Mouse (Mus musculus): Measurements from ENCODE around the gene Hist1h2bb. TPM values are rescaled to one million over a fixed set of nuclear protein-coding genes. Genes with fewer than 3 reads are reported as not detected.

Gene Hist1h2bb
- polyA plus RNA-seq, 1 experiment, result 11.5 TPM

GRCm38 (mm10) chr13:23744421-23745380 lies 1.8 kb upstream of the Hist1h2bb start:
- Histone ChIP-seq H3K4me3 (ENCODE audit: low read depth, low read length) (peak overlapping the region; percentile 71), H3K4me1 (ENCODE audit: control insufficient read depth, insufficient read depth, low read length) (peaks cover 2% of the 10 kb centered on the region), H3K27me3 (ENCODE audit: control insufficient read depth, insufficient read depth, low read length, poor library complexity, severe bottlenecking) (no peaks in the 10 kb centered on the region), H3K27ac (ENCODE audit: insufficient read depth, low read length) (peak overlapping the region; percentile 95), H3K9ac (ENCODE audit: low read depth, poor library complexity, severe bottlenecking) (peak overlapping the region; percentile 91), H3K9me3 (replicated peaks; ENCODE audit: control insufficient read depth, insufficient read depth, low read length, poor library complexity, severe bottlenecking) (no peaks in the 10 kb centered on the region), H3K36me3 (ENCODE audit: control insufficient read depth, insufficient read depth, low read length, poor library complexity, severe bottlenecking) (no peaks in the 10 kb centered on the region)
- TF ChIP-seq POLR2A (IDR thresholded peaks at IDR 0.05; ENCODE audit: insufficient read depth, low read length) (no peak), EP300 (IDR thresholded peaks at IDR 0.05; ENCODE audit: insufficient read depth, low read depth, low read length) (no peak), CTCF (IDR thresholded peaks at IDR 0.05; ENCODE audit: low read depth, low read length) (no peak)

GRCm38 (mm10) chr13:23745381-23746161 lies 963 bp upstream of the Hist1h2bb start, which contains the start of gene Hist1h3c:
Gene Hist1h3c, minus strand, starts transcription at chr13:23745602.
- H3K4me3 ChIP-seq (ENCODE audit: low read depth, low read length), result peak within 1 kb of the TSS; percentile 78
- peaks cover 2% of the 10 kb centered on the region for H3K4me1 ChIP-seq (ENCODE audit: control insufficient read depth, insufficient read depth, low read length)
- H3K9ac ChIP-seq (ENCODE audit: low read depth, poor library complexity, severe bottlenecking), result peak within 1 kb of the TSS; percentile 92
- H3K36me3 ChIP-seq (ENCODE audit: control insufficient read depth, insufficient read depth, low read length, poor library complexity, severe bottlenecking), result no peaks in the 10 kb centered on the region
- H3K27me3 ChIP-seq (ENCODE audit: control insufficient read depth, insufficient read depth, low read length, poor library complexity, severe bottlenecking), result no peaks in the 10 kb centered on the region
- TF ChIP-seq EP300 (IDR thresholded peaks at IDR 0.05; ENCODE audit: insufficient read depth, low read depth, low read length), result no peak
- peak; percentile 92 for TF ChIP-seq POLR2A (IDR thresholded peaks at IDR 0.05; ENCODE audit: insufficient read depth, low read length)
- no peaks in the 10 kb centered on the region for H3K9me3 ChIP-seq (replicated peaks; ENCODE audit: control insufficient read depth, insufficient read depth, low read length, poor library complexity, severe bottlenecking)
- H3K27ac ChIP-seq (ENCODE audit: insufficient read depth, low read length), result peak within 1 kb of the TSS; percentile 99

DNA sequence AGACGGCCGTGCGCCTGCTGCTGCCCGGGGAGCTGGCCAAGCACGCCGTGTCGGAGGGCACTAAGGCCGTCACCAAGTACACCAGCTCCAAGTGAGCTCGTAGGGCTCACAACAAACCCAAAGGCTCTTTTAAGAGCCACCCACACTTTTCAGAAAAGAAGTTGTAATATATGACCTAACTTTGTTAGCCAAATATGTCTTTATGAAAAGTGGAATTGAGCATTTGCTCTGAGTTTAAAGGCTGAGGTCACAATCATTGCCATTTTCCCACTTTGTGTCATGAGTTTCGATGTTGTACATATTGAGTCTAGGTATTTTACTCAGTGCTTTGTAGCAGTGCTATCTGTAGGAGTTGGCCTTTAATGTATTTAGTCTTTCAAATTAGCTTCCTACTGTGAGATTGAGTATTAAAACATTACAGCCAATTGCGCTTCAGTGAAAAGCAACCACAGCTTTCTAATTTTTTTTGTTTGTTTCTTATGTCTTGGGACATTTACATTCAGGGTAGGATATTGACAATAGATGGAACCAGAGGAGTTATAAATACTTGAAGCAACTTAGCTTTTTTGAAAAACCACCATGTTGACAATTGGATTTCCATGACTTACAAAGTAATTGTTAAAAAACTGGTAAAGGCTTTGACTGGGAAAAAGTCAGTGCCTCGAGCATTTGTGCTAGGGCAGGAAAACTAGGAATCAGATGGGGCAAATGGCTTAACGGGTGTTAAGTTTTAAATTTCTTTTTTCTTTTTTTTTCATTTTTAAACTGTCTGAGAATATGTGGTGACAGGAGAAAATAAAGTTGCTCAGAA lies 752 bp downstream of the Hist1h2bb start:
- Histone ChIP-seq H3K9me3 (replicated peaks; ENCODE audit: control insufficient read depth, insufficient read depth, low read length, poor library complexity, severe bottlenecking) (no peaks in the 10 kb centered on the region), H3K27ac (ENCODE audit: insufficient read depth, low read length) (peak overlapping the region; percentile 81), H3K9ac (ENCODE audit: low read depth, poor library complexity, severe bottlenecking) (peak overlapping the region; percentile 86), H3K4me1 (ENCODE audit: control insufficient read depth, insufficient read depth, low read length) (peaks cover 2% of the 10 kb centered on the region), H3K27me3 (ENCODE audit: control insufficient read depth, insufficient read depth, low read length, poor library complexity, severe bottlenecking) (no peaks in the 10 kb centered on the region), H3K36me3 (ENCODE audit: control insufficient read depth, insufficient read depth, low read length, poor library complexity, severe bottlenecking) (no peaks in the 10 kb centered on the region), H3K4me3 (ENCODE audit: low read depth, low read length) (peak overlapping the region; percentile 31)
- TF ChIP-seq CTCF (IDR thresholded peaks at IDR 0.05; ENCODE audit: low read depth, low read length) (no peak), POLR2A (IDR thresholded peaks at IDR 0.05; ENCODE audit: insufficient read depth, low read length) (no peak), EP300 (IDR thresholded peaks at IDR 0.05; ENCODE audit: insufficient read depth, low read depth, low read length) (no peak)

GRCm38 (mm10) chr13:23747892-23748288 lies 1.4 kb downstream of the Hist1h2bb start:
- no peak overlapping the region for H3K4me3 ChIP-seq (ENCODE audit: low read depth, low read length)
- TF ChIP-seq CTCF (IDR thresholded peaks at IDR 0.05; ENCODE audit: low read depth, low read length), result no peak
- no peak for TF ChIP-seq EP300 (IDR thresholded peaks at IDR 0.05; ENCODE audit: insufficient read depth, low read depth, low read length)
- TF ChIP-seq POLR2A (IDR thresholded peaks at IDR 0.05; ENCODE audit: insufficient read depth, low read length), result no peak
- no peaks in the 10 kb centered on the region for H3K36me3 ChIP-seq (ENCODE audit: control insufficient read depth, insufficient read depth, low read length, poor library complexity, severe bottlenecking)
- H3K27me3 ChIP-seq (ENCODE audit: control insufficient read depth, insufficient read depth, low read length, poor library complexity, severe bottlenecking), result no peaks in the 10 kb centered on the region
- H3K27ac ChIP-seq (ENCODE audit: insufficient read depth, low read length), result peak overlapping the region; percentile 93
- no peaks in the 10 kb centered on the region for H3K9me3 ChIP-seq (replicated peaks; ENCODE audit: control insufficient read depth, insufficient read depth, low read length, poor library complexity, severe bottlenecking)
- H3K4me1 ChIP-seq (ENCODE audit: control insufficient read depth, insufficient read depth, low read length), result peaks cover 2% of the 10 kb centered on the region
- H3K9ac ChIP-seq (ENCODE audit: low read depth, poor library complexity, severe bottlenecking), result peak overlapping the region; percentile 86

GRCm38 (mm10) chr13:23749563-23750121 lies 3.1 kb downstream of the Hist1h2bb start:
- H3K9me3 ChIP-seq (replicated peaks; ENCODE audit: control insufficient read depth, insufficient read depth, low read length, poor library complexity, severe bottlenecking), result no peaks in the 10 kb centered on the region
- H3K4me1 ChIP-seq (ENCODE audit: control insufficient read depth, insufficient read depth, low read length), result peaks cover 2% of the 10 kb centered on the region
- H3K27me3 ChIP-seq (ENCODE audit: control insufficient read depth, insufficient read depth, low read length, poor library complexity, severe bottlenecking), result no peaks in the 10 kb centered on the region
- TF ChIP-seq POLR2A (IDR thresholded peaks at IDR 0.05; ENCODE audit: insufficient read depth, low read length) (no peak), CTCF (IDR thresholded peaks at IDR 0.05; ENCODE audit: low read depth, low read length) (no peak), EP300 (IDR thresholded peaks at IDR 0.05; ENCODE audit: insufficient read depth, low read depth, low read length) (no peak)
- H3K36me3 ChIP-seq (ENCODE audit: control insufficient read depth, insufficient read depth, low read length, poor library complexity, severe bottlenecking), result no peaks in the 10 kb centered on the region
- H3K27ac ChIP-seq (ENCODE audit: insufficient read depth, low read length), result peak overlapping the region; percentile 41
- no peak overlapping the region for H3K9ac ChIP-seq (ENCODE audit: low read depth, poor library complexity, severe bottlenecking)
- H3K4me3 ChIP-seq (ENCODE audit: low read depth, low read length), result no peak overlapping the region

Measured in ES-Bruce4 (cell line).